Mouse (Mus musculus): ENCODE data around the gene Gprc5c. TPM values are rescaled to one million over a fixed set of nuclear protein-coding genes. Genes with fewer than 3 reads are reported as not detected.

The Gprc5c gene
- polyA plus RNA-seq, 1 experiment = 48.8 TPM

GRCm38 (mm10) chr11:114912847-114913246 lies 61.9 kb downstream of the Gprc5c start:
- Histone ChIP-seq H3K9ac (ENCODE audit: low read depth, poor library complexity, severe bottlenecking) (no peak overlapping the region), H3K27ac (ENCODE audit: insufficient read depth, low read length) (no peak overlapping the region), H3K36me3 (ENCODE audit: control insufficient read depth, insufficient read depth, low read length, poor library complexity, severe bottlenecking) (no peaks in the 10 kb centered on the region), H3K4me1 (ENCODE audit: control insufficient read depth, insufficient read depth, low read length) (no peaks in the 10 kb centered on the region), H3K9me3 (replicated peaks; ENCODE audit: control insufficient read depth, insufficient read depth, low read length, poor library complexity, severe bottlenecking) (no peaks in the 10 kb centered on the region), H3K4me3 (ENCODE audit: low read depth, low read length) (no peak overlapping the region), H3K27me3 (ENCODE audit: control insufficient read depth, insufficient read depth, low read length, poor library complexity, severe bottlenecking) (no peaks in the 10 kb centered on the region)
- TF ChIP-seq CTCF (IDR thresholded peaks at IDR 0.05; ENCODE audit: low read depth, low read length) (peak; percentile 90), POLR2A (IDR thresholded peaks at IDR 0.05; ENCODE audit: insufficient read depth, low read length) (no peak), EP300 (IDR thresholded peaks at IDR 0.05; ENCODE audit: insufficient read depth, low read depth, low read length) (no peak)

GRCm38 (mm10) chr11:114914978-114915377 lies 64.0 kb downstream of the Gprc5c start:
- no peaks in the 10 kb centered on the region for H3K4me1 ChIP-seq (ENCODE audit: control insufficient read depth, insufficient read depth, low read length)
- H3K27ac ChIP-seq (ENCODE audit: insufficient read depth, low read length) = no peak overlapping the region
- no peak overlapping the region for H3K4me3 ChIP-seq (ENCODE audit: low read depth, low read length)
- no peaks in the 10 kb centered on the region for H3K9me3 ChIP-seq (replicated peaks; ENCODE audit: control insufficient read depth, insufficient read depth, low read length, poor library complexity, severe bottlenecking)
- no peaks in the 10 kb centered on the region for H3K36me3 ChIP-seq (ENCODE audit: control insufficient read depth, insufficient read depth, low read length, poor library complexity, severe bottlenecking)
- no peaks in the 10 kb centered on the region for H3K27me3 ChIP-seq (ENCODE audit: control insufficient read depth, insufficient read depth, low read length, poor library complexity, severe bottlenecking)
- H3K9ac ChIP-seq (ENCODE audit: low read depth, poor library complexity, severe bottlenecking) = no peak overlapping the region
- no peak for TF ChIP-seq EP300 (IDR thresholded peaks at IDR 0.05; ENCODE audit: insufficient read depth, low read depth, low read length)
- no peak for TF ChIP-seq POLR2A (IDR thresholded peaks at IDR 0.05; ENCODE audit: insufficient read depth, low read length)
- no peak for TF ChIP-seq CTCF (IDR thresholded peaks at IDR 0.05; ENCODE audit: low read depth, low read length)

GRCm38 (mm10) chr11:114917120-114917519 lies 66.2 kb downstream of the Gprc5c start:
- H3K27me3 ChIP-seq (ENCODE audit: control insufficient read depth, insufficient read depth, low read length, poor library complexity, severe bottlenecking) = no peaks in the 10 kb centered on the region
- no peaks in the 10 kb centered on the region for H3K4me1 ChIP-seq (ENCODE audit: control insufficient read depth, insufficient read depth, low read length)
- TF ChIP-seq POLR2A (IDR thresholded peaks at IDR 0.05; ENCODE audit: insufficient read depth, low read length) (no peak), EP300 (IDR thresholded peaks at IDR 0.05; ENCODE audit: insufficient read depth, low read depth, low read length) (no peak), CTCF (IDR thresholded peaks at IDR 0.05; ENCODE audit: low read depth, low read length) (no peak)
- H3K4me3 ChIP-seq (ENCODE audit: low read depth, low read length) = no peak overlapping the region
- no peak overlapping the region for H3K27ac ChIP-seq (ENCODE audit: insufficient read depth, low read length)
- no peak overlapping the region for H3K9ac ChIP-seq (ENCODE audit: low read depth, poor library complexity, severe bottlenecking)
- H3K9me3 ChIP-seq (replicated peaks; ENCODE audit: control insufficient read depth, insufficient read depth, low read length, poor library complexity, severe bottlenecking) = no peaks in the 10 kb centered on the region
- no peaks in the 10 kb centered on the region for H3K36me3 ChIP-seq (ENCODE audit: control insufficient read depth, insufficient read depth, low read length, poor library complexity, severe bottlenecking)

Other genes with a start within 250 kb of the Gprc5c start
- 1,928 and 2,044 TPM in 2 replicates for gene Rpl38, start 182.6 kb upstream of the Gprc5c start, polyA plus RNA-seq (2011; ENCODE audit: insufficient read depth, insufficient read length, low read depth, missing spikeins)
- gene Ttyh2, start 175.7 kb upstream of the Gprc5c start, polyA plus RNA-seq (2011; ENCODE audit: insufficient read depth, insufficient read length, low read depth, missing spikeins) = 11.7 and 11.8 TPM in 2 replicates
- gene Dnaic2, start 123.7 kb upstream of the Gprc5c start, polyA plus RNA-seq (2011; ENCODE audit: insufficient read depth, insufficient read length, low read depth, missing spikeins) = 1.3 and 1.7 TPM in 2 replicates
- gene Kif19a, start 85.8 kb upstream of the Gprc5c start, polyA plus RNA-seq (2011; ENCODE audit: insufficient read depth, insufficient read length, low read depth, missing spikeins) = 1.0 and 1.4 TPM in 2 replicates
- 0.93 TPM in 1 of 2 replicates, not detected in the other for gene Btbd17, start 55.2 kb upstream of the Gprc5c start, polyA plus RNA-seq (2011; ENCODE audit: insufficient read depth, insufficient read length, low read depth, missing spikeins)
- not detected in 2 replicates for gene Gpr142, start 52.2 kb upstream of the Gprc5c start, polyA plus RNA-seq (2011; ENCODE audit: insufficient read depth, insufficient read length, low read depth, missing spikeins)
- 0.78 and 2.3 TPM in 2 replicates for gene Cd300a, start 38.9 kb downstream of the Gprc5c start, polyA plus RNA-seq (2011; ENCODE audit: insufficient read depth, insufficient read length, low read depth, missing spikeins)
- gene Cd300lb, start 83.2 kb downstream of the Gprc5c start, polyA plus RNA-seq (2011; ENCODE audit: insufficient read depth, insufficient read length, low read depth, missing spikeins) = not detected in 2 replicates
- not detected in 2 replicates for gene Cd300c, start 118.0 kb downstream of the Gprc5c start, polyA plus RNA-seq (2011; ENCODE audit: insufficient read depth, insufficient read length, low read depth, missing spikeins)
- gene Cd300ld, start 138.8 kb downstream of the Gprc5c start, polyA plus RNA-seq (2011; ENCODE audit: insufficient read depth, insufficient read length, low read depth, missing spikeins) = not detected in 2 replicates
- gene Cd300c2, start 150.7 kb downstream of the Gprc5c start, polyA plus RNA-seq (2011; ENCODE audit: insufficient read depth, insufficient read length, low read depth, missing spikeins) = not detected in 2 replicates
- not detected in 2 replicates for gene Cd300ld2, start 165.0 kb downstream of the Gprc5c start, polyA plus RNA-seq (2011; ENCODE audit: insufficient read depth, insufficient read length, low read depth, missing spikeins)
- gene Cd300ld4, start 175.9 kb downstream of the Gprc5c start, polyA plus RNA-seq (2011; ENCODE audit: insufficient read depth, insufficient read length, low read depth, missing spikeins) = not detected in 2 replicates
- gene Cd300ld5, start 186.6 kb downstream of the Gprc5c start, polyA plus RNA-seq (2011; ENCODE audit: insufficient read depth, insufficient read length, low read depth, missing spikeins) = not detected in 2 replicates
- not detected in 2 replicates for gene Cd300ld3, start 197.3 kb downstream of the Gprc5c start, polyA plus RNA-seq (2011; ENCODE audit: insufficient read depth, insufficient read length, low read depth, missing spikeins)
- not detected in 2 replicates for gene Cd300e, start 211.0 kb downstream of the Gprc5c start, polyA plus RNA-seq (2011; ENCODE audit: insufficient read depth, insufficient read length, low read depth, missing spikeins)
- 0.99 and 3.0 TPM in 2 replicates for gene Rab37, start 240.3 kb downstream of the Gprc5c start, polyA plus RNA-seq (2011; ENCODE audit: insufficient read depth, insufficient read length, low read depth, missing spikeins)